Mouse (Mus musculus): ENCODE measurements around the gene Ppara. TPM values are rescaled to one million over a fixed set of nuclear protein-coding genes. Genes with fewer than 3 reads are reported as not detected.

The Ppara gene
- polyA plus RNA-seq, 1 experiment = 1.1 TPM

GRCm38 (mm10) chr15:85693819-85694218 is 41.0 kb upstream of the Ppara start:
- Histone ChIP-seq H3K4me3 (replicated peaks; ENCODE audit: control insufficient read depth, low read depth, low read length) (no peak overlapping the region), H3K4me1 (ENCODE audit: control insufficient read depth, insufficient read depth, low read length) (no peaks in the 10 kb centered on the region), H3K27ac (ENCODE audit: control insufficient read depth, insufficient read depth, low read depth, low read length, poor library complexity) (no peak overlapping the region)
- TF ChIP-seq CTCF (IDR thresholded peaks at IDR 0.05; ENCODE audit: control insufficient read depth, insufficient read depth, low read length) = no peak
- no peak for TF ChIP-seq POLR2A (IDR thresholded peaks at IDR 0.05; ENCODE audit: borderline replicate concordance, control insufficient read depth, low read depth, low read length)
- 81% methylated on average over 2 of the region's 2 CpGs for WGBS

- Histone ChIP-seq H3K4me3 (replicated peaks; ENCODE audit: control insufficient read depth, low read depth, low read length) (no peak overlapping the region), H3K4me1 (ENCODE audit: control insufficient read depth, insufficient read depth, low read length) (no peaks in the 10 kb centered on the region), H3K27ac (ENCODE audit: control insufficient read depth, insufficient read depth, low read depth, low read length, poor library complexity) (no peak overlapping the region)
- TF ChIP-seq CTCF (IDR thresholded peaks at IDR 0.05; ENCODE audit: control insufficient read depth, insufficient read depth, low read length) = no peak
- no peak for TF ChIP-seq POLR2A (IDR thresholded peaks at IDR 0.05; ENCODE audit: borderline replicate concordance, control insufficient read depth, low read depth, low read length)
- WGBS = 79% methylated on average over 1 of the region's 1 CpGs
Measured at GRCm38 (mm10) chr15:85694379-85694778, 40.4 kb upstream of the Ppara start.

GRCm38 (mm10) chr15:85695304-85695703 is 39.5 kb upstream of the Ppara start:
- 93% methylated on average over 4 of the region's 4 CpGs for WGBS
- Histone ChIP-seq H3K4me3 (replicated peaks; ENCODE audit: control insufficient read depth, low read depth, low read length) (no peak overlapping the region), H3K4me1 (ENCODE audit: control insufficient read depth, insufficient read depth, low read length) (no peaks in the 10 kb centered on the region), H3K27ac (ENCODE audit: control insufficient read depth, insufficient read depth, low read depth, low read length, poor library complexity) (no peak overlapping the region)
- TF ChIP-seq POLR2A (IDR thresholded peaks at IDR 0.05; ENCODE audit: borderline replicate concordance, control insufficient read depth, low read depth, low read length) = no peak
- TF ChIP-seq CTCF (IDR thresholded peaks at IDR 0.05; ENCODE audit: control insufficient read depth, insufficient read depth, low read length) = no peak

GRCm38 (mm10) chr15:85698345-85699034 is 36.3 kb upstream of the Ppara start:
- TF ChIP-seq POLR2A (IDR thresholded peaks at IDR 0.05; ENCODE audit: borderline replicate concordance, control insufficient read depth, low read depth, low read length) (no peak), CTCF (IDR thresholded peaks at IDR 0.05; ENCODE audit: control insufficient read depth, insufficient read depth, low read length) (no peak)

GRCm38 (mm10) chr15:85699452-85699851 is 35.3 kb upstream of the Ppara start:
- TF ChIP-seq CTCF (IDR thresholded peaks at IDR 0.05; ENCODE audit: control insufficient read depth, insufficient read depth, low read length) (no peak), POLR2A (IDR thresholded peaks at IDR 0.05; ENCODE audit: borderline replicate concordance, control insufficient read depth, low read depth, low read length) (no peak)
- no peak overlapping the region for H3K27ac ChIP-seq (ENCODE audit: control insufficient read depth, insufficient read depth, low read depth, low read length, poor library complexity)
- H3K4me1 ChIP-seq (ENCODE audit: control insufficient read depth, insufficient read depth, low read length) = no peaks in the 10 kb centered on the region
- WGBS = 92% methylated on average over 5 of the region's 5 CpGs
- H3K4me3 ChIP-seq (replicated peaks; ENCODE audit: control insufficient read depth, low read depth, low read length) = no peak overlapping the region

More at GRCm38 (mm10) chr15:85698345-85699034, 36.3 kb upstream of the Ppara start:
- 76% methylated on average over 14 of the region's 14 CpGs for WGBS
- no peak overlapping the region for H3K4me3 ChIP-seq (replicated peaks; ENCODE audit: control insufficient read depth, low read depth, low read length)
- no peaks in the 10 kb centered on the region for H3K4me1 ChIP-seq (ENCODE audit: control insufficient read depth, insufficient read depth, low read length)
- no peak overlapping the region for H3K27ac ChIP-seq (ENCODE audit: control insufficient read depth, insufficient read depth, low read depth, low read length, poor library complexity)

- H3K4me1 ChIP-seq (ENCODE audit: control insufficient read depth, insufficient read depth, low read length) = no peaks in the 10 kb centered on the region
- TF ChIP-seq CTCF (IDR thresholded peaks at IDR 0.05; ENCODE audit: control insufficient read depth, insufficient read depth, low read length) (no peak), POLR2A (IDR thresholded peaks at IDR 0.05; ENCODE audit: borderline replicate concordance, control insufficient read depth, low read depth, low read length) (no peak)
- no peak overlapping the region for H3K4me3 ChIP-seq (replicated peaks; ENCODE audit: control insufficient read depth, low read depth, low read length)
- no peak overlapping the region for H3K27ac ChIP-seq (ENCODE audit: control insufficient read depth, insufficient read depth, low read depth, low read length, poor library complexity)
- 91% methylated on average over 13 of the region's 13 CpGs for WGBS
Measured at GRCm38 (mm10) chr15:85699862-85700501, 34.8 kb upstream of the Ppara start.

GRCm38 (mm10) chr15:85700716-85701115 is 34.1 kb upstream of the Ppara start:
- no peak for TF ChIP-seq CTCF (IDR thresholded peaks at IDR 0.05; ENCODE audit: control insufficient read depth, insufficient read depth, low read length)
- TF ChIP-seq POLR2A (IDR thresholded peaks at IDR 0.05; ENCODE audit: borderline replicate concordance, control insufficient read depth, low read depth, low read length) = no peak
- Histone ChIP-seq H3K4me1 (ENCODE audit: control insufficient read depth, insufficient read depth, low read length) (no peaks in the 10 kb centered on the region), H3K27ac (ENCODE audit: control insufficient read depth, insufficient read depth, low read depth, low read length, poor library complexity) (no peak overlapping the region), H3K4me3 (replicated peaks; ENCODE audit: control insufficient read depth, low read depth, low read length) (no peak overlapping the region)
- WGBS = 89% methylated on average over 9 of the region's 9 CpGs

- 86% methylated on average over 10 of the region's 10 CpGs for WGBS
Measured at GRCm38 (mm10) chr15:85701128-85701930, 33.5 kb upstream of the Ppara start.

More at GRCm38 (mm10) chr15:85701128-85701930, 33.5 kb upstream of the Ppara start:
- Histone ChIP-seq H3K4me1 (ENCODE audit: control insufficient read depth, insufficient read depth, low read length) (no peaks in the 10 kb centered on the region), H3K27ac (ENCODE audit: control insufficient read depth, insufficient read depth, low read depth, low read length, poor library complexity) (no peak overlapping the region), H3K4me3 (replicated peaks; ENCODE audit: control insufficient read depth, low read depth, low read length) (no peak overlapping the region)
- TF ChIP-seq CTCF (IDR thresholded peaks at IDR 0.05; ENCODE audit: control insufficient read depth, insufficient read depth, low read length) = no peak
- TF ChIP-seq POLR2A (IDR thresholded peaks at IDR 0.05; ENCODE audit: borderline replicate concordance, control insufficient read depth, low read depth, low read length) = no peak

Measured in bone marrow, adult 2 months (tissue).